In the genomic region with DNA sequence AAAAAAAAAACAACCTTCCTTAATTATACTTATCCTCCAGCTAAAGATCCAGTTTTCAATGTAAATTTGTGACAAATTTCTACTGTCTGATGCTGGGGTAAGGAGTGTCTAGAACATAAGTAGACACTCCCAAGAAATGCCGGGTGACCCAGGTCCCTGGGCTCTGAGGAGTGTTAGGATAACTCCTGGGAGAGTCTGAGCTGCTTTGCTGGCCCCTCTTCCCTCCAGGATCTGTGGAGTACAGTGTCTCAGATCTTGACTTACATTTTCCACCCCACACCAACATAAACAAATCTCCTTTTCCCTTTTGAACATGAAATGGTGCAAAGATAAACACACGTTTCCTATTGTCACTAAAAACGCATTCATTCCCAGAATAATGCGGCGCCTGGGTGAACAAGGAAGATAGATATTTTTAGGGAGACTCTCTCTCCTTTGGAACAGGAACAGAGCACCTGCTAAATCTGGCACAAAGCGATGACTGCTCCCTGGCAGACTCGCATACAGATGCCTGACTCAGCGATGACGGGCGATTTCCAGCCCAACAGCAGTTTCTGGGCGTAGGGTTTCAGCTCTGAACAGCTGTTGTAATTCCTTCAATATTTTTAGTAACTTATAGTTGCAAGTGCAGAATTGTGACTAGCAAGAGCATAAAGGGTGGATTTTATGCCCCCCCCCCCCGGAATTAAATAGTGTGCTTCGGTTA, we compare ENCODE assay signal across 8 mouse cellular contexts.
DNase-seq lines count a peak whose midpoint lies in the region; ATAC-seq lines count a peak whose summit lies in the region.
"Had no signal": no experiment of that assay in that cellular context is flagged by ENCODE, and none has a peak within 500 bp of the region (broad histone marks: within the 10 kb centered on the region; RNA-seq: fewer than 3 reads in every experiment).

No protein-coding gene starts in this region.

- H3K27me3 ChIP-seq in midbrain, embryonic 15.5 days (replicated peaks), result no peaks in the 10 kb centered on the region
- H3K27me3 ChIP-seq in midbrain, embryonic 10.5 days (ENCODE audit: low read depth, poor library complexity, severe bottlenecking), result no peaks in the 10 kb centered on the region
- no peaks in the 10 kb centered on the region for H3K27me3 ChIP-seq in forebrain, embryonic 16.5 days (replicated peaks; ENCODE audit: control insufficient read depth, insufficient read depth, low read length)
- no peaks in the 10 kb centered on the region for H3K27me3 ChIP-seq in heart, embryonic 11.5 days (ENCODE audit: control insufficient read depth, insufficient read depth, low read length)
- no peaks in the 10 kb centered on the region for H3K27me3 ChIP-seq in liver, embryonic 12.5 days (replicated peaks)

- H3K9me3 ChIP-seq in midbrain, embryonic 15.5 days, result no peaks in the 10 kb centered on the region
- H3K9me3 ChIP-seq in midbrain, embryonic 10.5 days (replicated peaks), result no peaks in the 10 kb centered on the region
- no peaks in the 10 kb centered on the region for H3K9me3 ChIP-seq in forebrain, embryonic 16.5 days (ENCODE audit: control insufficient read depth, low read length)
- H3K9me3 ChIP-seq in heart, embryonic 11.5 days (replicated peaks; ENCODE audit: control insufficient read depth, low read length), result no peaks in the 10 kb centered on the region
- H3K9me3 ChIP-seq in liver, embryonic 12.5 days (replicated peaks), result no peaks in the 10 kb centered on the region

- 0 out of 2 replicates have a peak, but pooled peaks cover 3% of the 10 kb centered on the region for H3K4me1 ChIP-seq in midbrain, embryonic 15.5 days
- H3K4me1 ChIP-seq in midbrain, embryonic 10.5 days, result no peaks in the 10 kb centered on the region
- H3K4me1 ChIP-seq in forebrain, embryonic 16.5 days (replicated peaks; ENCODE audit: control insufficient read depth, insufficient read depth, low read length), result peaks cover 7% of the 10 kb centered on the region
- peaks cover 5% of the 10 kb centered on the region for H3K4me1 ChIP-seq in heart, embryonic 11.5 days (ENCODE audit: control insufficient read depth, insufficient read depth, low read length)
- no peaks in the 10 kb centered on the region for H3K4me1 ChIP-seq in liver, embryonic 12.5 days

- WGBS in midbrain, embryonic 15.5 days, result 67% methylated on average over 13 of the region's 13 CpGs
- 90% methylated on average over 13 of the region's 13 CpGs for WGBS in midbrain, embryonic 10.5 days
- WGBS in forebrain, embryonic 16.5 days, result 48% methylated on average over 13 of the region's 13 CpGs
- 28% methylated on average over 13 of the region's 13 CpGs for WGBS in heart, embryonic 11.5 days (ENCODE audit: insufficient replicate concordance)
- WGBS in liver, embryonic 12.5 days (ENCODE audit: insufficient replicate concordance), result 58% methylated on average over 13 of the region's 13 CpGs

- H3K4me3 ChIP-seq in midbrain, embryonic 15.5 days, result no peak overlapping the region
- no peak overlapping the region for H3K4me3 ChIP-seq in midbrain, embryonic 10.5 days
- H3K4me3 ChIP-seq in forebrain, embryonic 16.5 days (replicated peaks; ENCODE audit: low read length), result no peak overlapping the region
- no peak overlapping the region for H3K4me3 ChIP-seq in heart, embryonic 11.5 days (ENCODE audit: low read depth, low read length)
- H3K4me3 ChIP-seq in liver, embryonic 12.5 days, result no peak overlapping the region

- no peaks in the 10 kb centered on the region for H3K36me3 ChIP-seq in midbrain, embryonic 15.5 days (replicated peaks)
- H3K36me3 ChIP-seq in midbrain, embryonic 10.5 days, result no peaks in the 10 kb centered on the region
- H3K36me3 ChIP-seq in forebrain, embryonic 16.5 days (ENCODE audit: control insufficient read depth, insufficient read depth), result no peaks in the 10 kb centered on the region
- no peaks in the 10 kb centered on the region for H3K36me3 ChIP-seq in heart, embryonic 11.5 days (ENCODE audit: control insufficient read depth, insufficient read depth, low read length)
- no peaks in the 10 kb centered on the region for H3K36me3 ChIP-seq in liver, embryonic 12.5 days

- ATAC-seq in midbrain, embryonic 15.5 days (replicated peaks), result peak; percentile 74
- peak; percentile 88 for ATAC-seq in forebrain, embryonic 16.5 days
- ATAC-seq in heart, embryonic 11.5 days (replicated peaks; ENCODE audit: insufficient number of reproducible peaks, low FRiP score, low TSS enrichment), result no peak
- ATAC-seq in liver, embryonic 12.5 days, result no peak

- no peak overlapping the region for H3K9ac ChIP-seq in midbrain, embryonic 15.5 days
- H3K9ac ChIP-seq in forebrain, embryonic 16.5 days (replicated peaks; ENCODE audit: low read depth, low read length), result no peak overlapping the region
- H3K9ac ChIP-seq in heart, embryonic 11.5 days (ENCODE audit: low read depth, low read length), result no peak overlapping the region
- H3K9ac ChIP-seq in liver, embryonic 12.5 days, result no peak overlapping the region

- H3K4me2 ChIP-seq in midbrain, embryonic 15.5 days, result no peak overlapping the region
- H3K4me2 ChIP-seq in forebrain, embryonic 16.5 days (ENCODE audit: low read length), result peak overlapping the region; percentile 21; the same call in 1 of the 2 replicates
- peak overlapping the region; percentile 29 for H3K4me2 ChIP-seq in heart, embryonic 11.5 days
- no peak overlapping the region for H3K4me2 ChIP-seq in liver, embryonic 12.5 days

- no peak overlapping the region for H3K27ac ChIP-seq in midbrain, embryonic 15.5 days
- H3K27ac ChIP-seq in midbrain, embryonic 10.5 days (replicated peaks), result no peak overlapping the region
- peak overlapping the region; percentile 31; the same call in 1 of the 2 replicates for H3K27ac ChIP-seq in forebrain, embryonic 16.5 days (ENCODE audit: low read length)
- peak overlapping the region; percentile 31; the same call in 1 of the 2 replicates for H3K27ac ChIP-seq in heart, embryonic 11.5 days (ENCODE audit: low read depth, low read length)
- no peak overlapping the region for H3K27ac ChIP-seq in liver, embryonic 12.5 days
- H3K27ac ChIP-seq: macrophage had no signal

- no peak for DNase-seq in midbrain, embryonic 10.5 days (ENCODE audit: low spot score)
- DNase-seq in left cerebral cortex, adult 8-10 months (ENCODE audit: low spot score in 2 of 2), result peak; percentile 34 to 81
- DNase-seq in right cerebral cortex, postnatal 36 days (ENCODE audit: low spot score in 2 of 2), result peak; percentile 73 to 84

Comparison
In these comparisons a context has a peak if more than half of its experiments do, and no peak if none do; other contexts are left out.
1. ATAC-seq: peak in midbrain, embryonic 15.5 days (single experiment) and forebrain, embryonic 16.5 days (single experiment); none in heart, embryonic 11.5 days (single experiment) and liver, embryonic 12.5 days (single experiment).
2. H3K27ac ChIP-seq: peak in forebrain, embryonic 16.5 days (single experiment) and heart, embryonic 11.5 days (single experiment); none in midbrain, embryonic 15.5 days (single experiment), midbrain, embryonic 10.5 days (single experiment) and liver, embryonic 12.5 days (single experiment).
3. H3K4me2 ChIP-seq: peak in forebrain, embryonic 16.5 days (single experiment) and heart, embryonic 11.5 days (single experiment); none in midbrain, embryonic 15.5 days (single experiment) and liver, embryonic 12.5 days (single experiment).